Mouse (Mus musculus): ENCODE results near the gene Mall. TPM values are rescaled to one million over a fixed set of nuclear protein-coding genes. Genes with fewer than 3 reads are reported as not detected.

The Mall gene
- total and polyA plus RNA-seq, 3 experiments = 0.11 TPM; not detected in 2

- no peaks in the 10 kb centered on the region for H3K36me3 ChIP-seq (replicated peaks in 1 of 2; ENCODE audit: control insufficient read depth in 1 of 2, insufficient read depth in 1 of 2, low read length in 1 of 2)
- H3K4me2 ChIP-seq (ENCODE audit: insufficient read depth, low read depth, poor library complexity, severe bottlenecking) = no peak overlapping the region
- TF ChIP-seq ELF1 (IDR thresholded peaks at IDR 0.05; ENCODE audit: low read depth, low read length) (no peak), MAX (IDR thresholded peaks at IDR 0.05; ENCODE audit: low read length) (no peak), SIN3A (IDR thresholded peaks at IDR 0.05; ENCODE audit: low read length) (no peak), NRF1 (IDR thresholded peaks at IDR 0.05; ENCODE audit: low read depth, low read length) (no peak), EP300 (IDR thresholded peaks at IDR 0.05; ENCODE audit: low read length) (no peak), ZKSCAN1 (IDR thresholded peaks at IDR 0.05; ENCODE audit: borderline replicate concordance, low read depth, low read length) (no peak)
- H3K79me2 ChIP-seq (replicated peaks; ENCODE audit: control insufficient read depth, extremely low read depth, insufficient read depth, poor library complexity, severe bottlenecking) = no peaks in the 10 kb centered on the region
- DNase-seq (ENCODE audit: extremely low read depth) = no peak
- H3K4me1 ChIP-seq (ENCODE audit: control insufficient read depth in 1 of 2, insufficient read depth in 2 of 2) = peaks cover 0 to 9% of the 10 kb centered on the region in 2 experiments; a peak in 1 of 4 replicates
- peaks cover 14% of the 10 kb centered on the region for H3K27me3 ChIP-seq (replicated peaks)
- no peak overlapping the region for H3K9ac ChIP-seq (ENCODE audit: insufficient read depth, low read depth)
- no peaks in the 10 kb centered on the region for H3K9me3 ChIP-seq (replicated peaks; ENCODE audit: low read length)
- no peak overlapping the region for H3K4me3 ChIP-seq (replicated peaks in 1 of 3; ENCODE audit: low read depth in 2 of 3, low read length in 2 of 3, poor library complexity in 1 of 3)
- dilution Hi-C loops (cut with MboI; ENCODE audit: extremely low pct_ligation_motif_present, extremely low pct_unique_long_range_greater_than_20kb, low sequenced_read_pairs) = no loop called here
- in situ Hi-C loops (cut with MboI; ENCODE audit: low pct_ligation_motif_present, low pct_unique_long_range_greater_than_20kb, low sequenced_read_pairs) = no loop called here
- H3K27ac ChIP-seq (ENCODE audit: insufficient read depth, low read depth) = no peak overlapping the region
Measured at GRCm38 (mm10) chr2:127667015-127667414, 62.7 kb downstream of the Mall start.

GRCm38 (mm10) chr2:127662708-127663107 lies 67.0 kb downstream of the Mall start:
- Histone ChIP-seq H3K79me2 (replicated peaks; ENCODE audit: control insufficient read depth, extremely low read depth, insufficient read depth, poor library complexity, severe bottlenecking) (no peaks in the 10 kb centered on the region), H3K4me1 (ENCODE audit: control insufficient read depth in 1 of 2, insufficient read depth in 2 of 2) (peaks cover 0 to 9% of the 10 kb centered on the region in 2 experiments; a peak in 1 of 4 replicates), H3K27me3 (replicated peaks) (peaks cover 27% of the 10 kb centered on the region), H3K36me3 (replicated peaks in 1 of 2; ENCODE audit: control insufficient read depth in 1 of 2, insufficient read depth in 1 of 2, low read length in 1 of 2) (no peaks in the 10 kb centered on the region), H3K9ac (ENCODE audit: insufficient read depth, low read depth) (no peak overlapping the region), H3K4me2 (ENCODE audit: insufficient read depth, low read depth, poor library complexity, severe bottlenecking) (no peak overlapping the region), H3K27ac (ENCODE audit: insufficient read depth, low read depth) (no peak overlapping the region), H3K9me3 (replicated peaks; ENCODE audit: low read length) (peaks cover 6% of the 10 kb centered on the region), H3K4me3 (replicated peaks in 1 of 3; ENCODE audit: low read depth in 2 of 3, low read length in 2 of 3, poor library complexity in 1 of 3) (no peak overlapping the region)
- TF ChIP-seq MAX (IDR thresholded peaks at IDR 0.05; ENCODE audit: low read length) (no peak), CHD2 (IDR thresholded peaks at IDR 0.05; ENCODE audit: low read length) (no peak), SIN3A (IDR thresholded peaks at IDR 0.05; ENCODE audit: low read length) (no peak), MAZ (IDR thresholded peaks at IDR 0.05; ENCODE audit: low read depth, low read length) (no peak), USF2 (conservative IDR thresholded peaks at IDR 0.05; ENCODE audit: low read depth, low read length) (no peak)
- no peak for DNase-seq (ENCODE audit: extremely low read depth)
- dilution Hi-C loops (cut with MboI; ENCODE audit: extremely low pct_ligation_motif_present, extremely low pct_unique_long_range_greater_than_20kb, low sequenced_read_pairs) = no loop called here
- in situ Hi-C loops (cut with MboI; ENCODE audit: low pct_ligation_motif_present, low pct_unique_long_range_greater_than_20kb, low sequenced_read_pairs) = no loop called here

- Histone ChIP-seq H3K27ac (ENCODE audit: insufficient read depth, low read depth) (no peak within 1 kb of the TSS), H3K36me3 (replicated peaks in 1 of 2; ENCODE audit: control insufficient read depth in 1 of 2, insufficient read depth in 1 of 2, low read length in 1 of 2) (no peaks in the 10 kb centered on the region), H3K9me3 (replicated peaks; ENCODE audit: low read length) (peaks cover under 1% of the 10 kb centered on the region), H3K4me2 (ENCODE audit: insufficient read depth, low read depth, poor library complexity, severe bottlenecking) (no peak within 1 kb of the TSS), H3K79me2 (replicated peaks; ENCODE audit: control insufficient read depth, extremely low read depth, insufficient read depth, poor library complexity, severe bottlenecking) (no peaks in the 10 kb centered on the region), H3K4me1 (ENCODE audit: control insufficient read depth in 1 of 2, insufficient read depth in 2 of 2) (no peaks in the 10 kb centered on the region), H3K4me3 (replicated peaks in 1 of 3; ENCODE audit: low read depth in 2 of 3, low read length in 2 of 3, poor library complexity in 1 of 3) (no peak within 1 kb of the TSS), H3K27me3 (replicated peaks) (peaks cover 81% of the 10 kb centered on the region), H3K9ac (ENCODE audit: insufficient read depth, low read depth) (no peak within 1 kb of the TSS)
- in situ Hi-C loops (cut with MboI; ENCODE audit: low pct_ligation_motif_present, low pct_unique_long_range_greater_than_20kb, low sequenced_read_pairs) = no loop called here
- dilution Hi-C loops (cut with MboI; ENCODE audit: extremely low pct_ligation_motif_present, extremely low pct_unique_long_range_greater_than_20kb, low sequenced_read_pairs) = no loop called here
- DNase-seq (ENCODE audit: extremely low read depth) = no peak
- no peak for TF ChIP-seq IRF4 (IDR thresholded peaks at IDR 0.05; ENCODE audit: low read depth, low read length)
Measured at GRCm38 (mm10) chr2:127656086-127656720, 73.5 kb downstream of the Mall start, which contains the start of gene Mal. Gene Mal (minus strand): TSS chr2:127656695.
